Mouse (Mus musculus): ENCODE measurements around the gene Adat3. TPM values are rescaled to one million over a fixed set of nuclear protein-coding genes. Genes with fewer than 3 reads are reported as not detected.

The Adat3 gene
- 9.2 and 10.1 TPM in 2 replicates for polyA plus RNA-seq (2014; fragmentation: Nextera tagmentation; extraction: Ambion mirVana)

DNA sequence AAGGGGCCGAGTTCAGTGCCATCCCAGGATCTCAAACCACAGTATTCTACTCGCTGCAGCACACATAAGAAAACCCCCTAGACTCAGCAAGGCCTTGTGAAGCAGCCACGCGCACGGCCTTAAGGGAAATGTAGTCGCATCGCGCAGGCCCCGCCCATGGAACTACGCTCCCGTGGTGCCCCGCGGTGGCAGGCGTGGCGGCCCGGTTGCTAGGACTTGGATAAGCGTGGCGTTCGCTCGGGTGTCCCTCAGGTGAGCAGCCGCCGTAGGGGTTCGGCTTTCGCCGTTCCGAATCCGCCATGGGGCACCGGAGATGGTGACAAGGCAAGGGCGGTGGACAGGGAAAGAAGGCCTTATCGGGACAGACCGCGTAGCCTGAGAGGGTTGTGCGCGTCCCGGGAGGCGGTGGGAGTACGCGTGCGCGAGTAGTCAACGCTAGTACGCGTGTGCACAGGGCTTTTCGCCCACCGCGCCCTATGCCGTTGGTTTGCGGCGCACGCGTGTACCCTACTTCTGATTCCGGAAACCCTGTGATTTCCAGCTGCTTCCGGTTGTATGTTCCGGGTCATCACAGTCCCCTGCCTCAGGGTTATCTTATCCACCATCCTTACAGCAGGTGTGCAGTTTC, at the start of gene Adat3, which contains the start of gene Scamp4:
TSS of gene Adat3 (plus strand) at position 183 of the 628 bp plus-strand sequence.
TSS of gene Scamp4 (plus strand) at position 175 of the 628 bp plus-strand sequence.
- under 1% methylated on average over 54 of the region's 54 CpGs for WGBS
- Histone ChIP-seq H3K4me3 (ENCODE audit: low read depth, low read length) (peak within 1 kb of the TSS; percentile 91), H3K27me3 (replicated peaks; ENCODE audit: control insufficient read depth, insufficient read depth, low read length) (no peaks in the 10 kb centered on the region), H3K4me2 (ENCODE audit: low read length) (peak within 1 kb of the TSS; percentile 85), H3K4me1 (replicated peaks; ENCODE audit: control insufficient read depth, insufficient read depth, low read length) (peaks cover 18% of the 10 kb centered on the region), H3K9me3 (ENCODE audit: control insufficient read depth, low read length) (no peaks in the 10 kb centered on the region), H3K9ac (ENCODE audit: low read length) (peak within 1 kb of the TSS; percentile 60), H3K36me3 (ENCODE audit: control insufficient read depth, insufficient read depth, low read length) (peaks cover 19% of the 10 kb centered on the region), H3K27ac (ENCODE audit: low read depth) (peak within 1 kb of the TSS; percentile 80)
- DNase-seq (ENCODE audit: low spot score), result peak; percentile 98
- peak; percentile 94 for ATAC-seq (replicated peaks; ENCODE audit: low FRiP score, low TSS enrichment, low read depth)

DNA sequence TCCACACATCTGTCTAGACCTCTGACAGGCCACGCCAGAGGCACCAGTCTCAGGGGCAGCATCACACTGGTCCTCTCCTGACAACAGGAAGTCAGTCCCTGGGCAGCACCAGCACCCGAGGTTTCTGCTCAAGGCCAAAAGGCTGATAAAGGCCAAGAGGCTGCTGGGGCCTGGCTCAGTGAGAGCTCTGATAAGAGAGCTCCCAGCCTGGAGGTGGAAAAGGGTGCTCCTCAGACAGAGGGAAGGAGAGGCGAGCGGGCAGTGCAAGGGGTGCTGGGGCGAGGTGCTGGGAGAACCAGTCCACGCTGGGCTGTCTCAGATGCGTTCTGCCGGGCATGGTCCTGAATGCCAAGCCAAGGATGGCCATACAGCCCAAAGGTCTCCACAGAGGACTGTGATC, 49.1 kb upstream of the Adat3 start:
- peaks cover 19% of the 10 kb centered on the region for H3K36me3 ChIP-seq (ENCODE audit: control insufficient read depth, insufficient read depth, low read length)
- H3K27ac ChIP-seq (ENCODE audit: low read depth), result no peak overlapping the region
- no peaks in the 10 kb centered on the region for H3K9me3 ChIP-seq (ENCODE audit: control insufficient read depth, low read length)
- ATAC-seq (replicated peaks; ENCODE audit: low FRiP score, low TSS enrichment, low read depth) (no peak), DNase-seq (ENCODE audit: low spot score) (no peak)
- H3K9ac ChIP-seq (ENCODE audit: low read length), result no peak overlapping the region
- H3K4me2 ChIP-seq (ENCODE audit: low read length), result no peak overlapping the region
- H3K27me3 ChIP-seq (replicated peaks; ENCODE audit: control insufficient read depth, insufficient read depth, low read length), result no peaks in the 10 kb centered on the region
- WGBS, result 89% methylated on average over 8 of the region's 8 CpGs
- H3K4me3 ChIP-seq (ENCODE audit: low read depth, low read length), result no peak overlapping the region
- peaks cover 6% of the 10 kb centered on the region for H3K4me1 ChIP-seq (replicated peaks; ENCODE audit: control insufficient read depth, insufficient read depth, low read length)

DNA sequence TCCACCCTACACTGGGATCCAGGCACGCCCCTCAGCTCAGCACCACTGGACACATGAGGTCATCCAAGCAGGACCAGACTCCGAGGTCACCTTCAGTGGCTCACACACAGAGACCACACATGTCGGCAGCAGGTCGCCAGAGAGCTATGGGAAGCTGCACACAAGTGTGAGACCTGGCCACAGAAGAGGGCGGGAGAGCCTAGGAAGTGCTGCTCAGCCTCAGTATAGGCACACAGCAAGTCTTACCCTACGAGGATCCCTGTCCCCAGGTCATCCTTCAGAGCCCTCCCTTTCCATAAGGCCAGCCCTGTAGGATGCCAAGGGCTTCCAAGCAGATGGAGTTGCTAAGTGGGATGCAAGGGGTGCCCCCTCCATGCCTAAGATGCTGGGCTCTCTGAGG, 48.7 kb upstream of the Adat3 start:
- ATAC-seq (replicated peaks; ENCODE audit: low FRiP score, low TSS enrichment, low read depth), result no peak
- no peak overlapping the region for H3K27ac ChIP-seq (ENCODE audit: low read depth)
- H3K9me3 ChIP-seq (ENCODE audit: control insufficient read depth, low read length), result no peaks in the 10 kb centered on the region
- 82% methylated on average over 6 of the region's 6 CpGs for WGBS
- H3K9ac ChIP-seq (ENCODE audit: low read length), result no peak overlapping the region
- H3K27me3 ChIP-seq (replicated peaks; ENCODE audit: control insufficient read depth, insufficient read depth, low read length), result no peaks in the 10 kb centered on the region
- no peak overlapping the region for H3K4me3 ChIP-seq (ENCODE audit: low read depth, low read length)
- no peak for DNase-seq (ENCODE audit: low spot score)
- peaks cover 19% of the 10 kb centered on the region for H3K36me3 ChIP-seq (ENCODE audit: control insufficient read depth, insufficient read depth, low read length)
- H3K4me1 ChIP-seq (replicated peaks; ENCODE audit: control insufficient read depth, insufficient read depth, low read length), result peaks cover 6% of the 10 kb centered on the region
- no peak overlapping the region for H3K4me2 ChIP-seq (ENCODE audit: low read length)

DNA sequence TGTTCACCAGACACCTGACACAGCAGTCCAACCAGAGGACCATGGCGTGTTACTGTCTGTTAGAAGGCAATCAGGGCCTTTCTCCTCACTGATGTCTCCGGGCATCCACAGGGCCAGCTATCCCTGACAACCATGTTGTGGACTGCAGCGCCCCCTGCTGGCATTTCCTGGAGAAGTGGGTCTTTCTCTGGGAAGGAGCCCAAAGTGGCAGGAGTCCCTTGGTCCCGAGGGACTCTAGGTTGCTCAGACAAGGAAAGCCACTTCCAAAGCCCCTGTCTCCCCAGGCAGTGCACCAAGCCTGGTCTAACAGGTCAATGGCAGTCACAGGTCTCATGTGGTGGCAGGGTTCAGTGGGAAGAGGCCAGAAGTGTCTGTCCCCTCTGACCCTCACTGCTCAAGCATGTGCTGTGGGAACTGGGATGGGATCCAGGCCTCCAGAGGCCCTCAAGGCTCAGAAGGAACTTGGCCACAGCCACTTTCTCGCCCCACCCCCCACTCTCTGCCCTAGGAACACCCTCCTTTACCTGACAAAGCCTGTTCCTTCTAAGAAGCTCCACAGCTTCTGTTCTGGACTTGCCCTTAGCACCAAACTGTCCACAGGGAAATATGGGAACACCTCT, 45.2 kb upstream of the Adat3 start:
- no peak overlapping the region for H3K9ac ChIP-seq (ENCODE audit: low read length)

DNA sequence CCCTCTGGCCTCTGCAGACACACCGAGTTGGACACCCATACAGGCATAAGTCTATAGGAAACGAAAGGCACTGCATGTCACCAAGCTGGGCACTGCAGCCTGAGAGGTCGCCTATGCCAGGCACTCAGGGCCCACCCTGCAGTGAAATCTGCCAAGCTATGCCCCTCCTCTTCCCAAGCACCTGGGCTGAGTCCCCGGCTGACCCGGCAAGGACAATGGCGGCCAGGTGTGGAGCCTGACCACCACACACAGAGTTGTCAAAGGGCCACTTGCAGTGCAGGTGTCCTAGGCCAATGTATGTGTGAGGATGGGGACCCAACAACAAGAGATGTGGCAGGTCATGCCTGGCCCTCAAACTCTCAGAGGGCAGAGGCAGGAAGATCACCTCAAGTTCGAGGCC, 43.2 kb upstream of the Adat3 start:
- no peak for DNase-seq (ENCODE audit: low spot score)
- Histone ChIP-seq H3K27me3 (replicated peaks; ENCODE audit: control insufficient read depth, insufficient read depth, low read length) (no peaks in the 10 kb centered on the region), H3K4me1 (replicated peaks; ENCODE audit: control insufficient read depth, insufficient read depth, low read length) (peaks cover 17% of the 10 kb centered on the region), H3K4me3 (ENCODE audit: low read depth, low read length) (no peak overlapping the region), H3K36me3 (ENCODE audit: control insufficient read depth, insufficient read depth, low read length) (no peaks in the 10 kb centered on the region), H3K9ac (ENCODE audit: low read length) (no peak overlapping the region), H3K27ac (ENCODE audit: low read depth) (no peak overlapping the region), H3K4me2 (ENCODE audit: low read length) (no peak overlapping the region), H3K9me3 (ENCODE audit: control insufficient read depth, low read length) (no peaks in the 10 kb centered on the region)
- 94% methylated on average over 7 of the region's 7 CpGs for WGBS
- no peak for ATAC-seq (replicated peaks; ENCODE audit: low FRiP score, low TSS enrichment, low read depth)

More for the DNA sequence above, 45.2 kb upstream of the Adat3 start:
- Histone ChIP-seq H3K36me3 (ENCODE audit: control insufficient read depth, insufficient read depth, low read length) (no peaks in the 10 kb centered on the region), H3K27ac (ENCODE audit: low read depth) (no peak overlapping the region), H3K27me3 (replicated peaks; ENCODE audit: control insufficient read depth, insufficient read depth, low read length) (no peaks in the 10 kb centered on the region), H3K9me3 (ENCODE audit: control insufficient read depth, low read length) (no peaks in the 10 kb centered on the region), H3K4me1 (replicated peaks; ENCODE audit: control insufficient read depth, insufficient read depth, low read length) (peaks cover 17% of the 10 kb centered on the region), H3K4me2 (ENCODE audit: low read length) (no peak overlapping the region), H3K4me3 (ENCODE audit: low read depth, low read length) (no peak overlapping the region)
- ATAC-seq (replicated peaks; ENCODE audit: low FRiP score, low TSS enrichment, low read depth) (no peak), DNase-seq (ENCODE audit: low spot score) (peak; percentile 88)
- WGBS, result 34% methylated on average over 5 of the region's 5 CpGs

DNA sequence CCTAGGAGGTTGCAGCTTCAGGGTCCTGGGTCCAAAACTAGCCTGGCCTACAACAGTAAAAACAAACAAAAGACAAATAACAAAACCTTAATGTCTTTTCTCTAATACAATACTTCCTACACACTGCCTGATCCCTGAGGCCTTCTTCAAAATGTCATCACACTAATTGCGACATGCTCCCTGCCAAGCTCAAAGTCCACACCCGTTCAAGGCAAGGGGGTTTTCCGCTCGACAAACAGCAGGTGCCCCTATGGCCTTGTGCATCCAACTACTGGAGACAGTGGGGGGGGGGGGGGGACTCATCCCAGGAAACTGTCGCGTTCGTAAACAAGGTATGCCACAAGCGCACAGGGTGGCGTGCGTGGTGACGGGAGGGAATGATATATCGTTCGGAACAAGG, 42.1 kb upstream of the Adat3 start:
- Histone ChIP-seq H3K4me2 (ENCODE audit: low read length) (peak overlapping the region; percentile 85), H3K27ac (ENCODE audit: low read depth) (peak overlapping the region; percentile 96; the same call in 1 of the 2 replicates), H3K4me3 (ENCODE audit: low read depth, low read length) (peak overlapping the region; percentile 100), H3K9me3 (ENCODE audit: control insufficient read depth, low read length) (no peaks in the 10 kb centered on the region), H3K27me3 (replicated peaks; ENCODE audit: control insufficient read depth, insufficient read depth, low read length) (no peaks in the 10 kb centered on the region), H3K9ac (ENCODE audit: low read length) (peak overlapping the region; percentile 99), H3K36me3 (ENCODE audit: control insufficient read depth, insufficient read depth, low read length) (0 out of 2 replicates have a peak, but pooled peaks cover under 1% of the 10 kb centered on the region), H3K4me1 (replicated peaks; ENCODE audit: control insufficient read depth, insufficient read depth, low read length) (peaks cover 17% of the 10 kb centered on the region)
- DNase-seq (ENCODE audit: low spot score) (no peak), ATAC-seq (replicated peaks; ENCODE audit: low FRiP score, low TSS enrichment, low read depth) (peak; percentile 14; the same call in 1 of the 2 replicates)
- WGBS, result under 1% methylated on average over 13 of the region's 13 CpGs

DNA sequence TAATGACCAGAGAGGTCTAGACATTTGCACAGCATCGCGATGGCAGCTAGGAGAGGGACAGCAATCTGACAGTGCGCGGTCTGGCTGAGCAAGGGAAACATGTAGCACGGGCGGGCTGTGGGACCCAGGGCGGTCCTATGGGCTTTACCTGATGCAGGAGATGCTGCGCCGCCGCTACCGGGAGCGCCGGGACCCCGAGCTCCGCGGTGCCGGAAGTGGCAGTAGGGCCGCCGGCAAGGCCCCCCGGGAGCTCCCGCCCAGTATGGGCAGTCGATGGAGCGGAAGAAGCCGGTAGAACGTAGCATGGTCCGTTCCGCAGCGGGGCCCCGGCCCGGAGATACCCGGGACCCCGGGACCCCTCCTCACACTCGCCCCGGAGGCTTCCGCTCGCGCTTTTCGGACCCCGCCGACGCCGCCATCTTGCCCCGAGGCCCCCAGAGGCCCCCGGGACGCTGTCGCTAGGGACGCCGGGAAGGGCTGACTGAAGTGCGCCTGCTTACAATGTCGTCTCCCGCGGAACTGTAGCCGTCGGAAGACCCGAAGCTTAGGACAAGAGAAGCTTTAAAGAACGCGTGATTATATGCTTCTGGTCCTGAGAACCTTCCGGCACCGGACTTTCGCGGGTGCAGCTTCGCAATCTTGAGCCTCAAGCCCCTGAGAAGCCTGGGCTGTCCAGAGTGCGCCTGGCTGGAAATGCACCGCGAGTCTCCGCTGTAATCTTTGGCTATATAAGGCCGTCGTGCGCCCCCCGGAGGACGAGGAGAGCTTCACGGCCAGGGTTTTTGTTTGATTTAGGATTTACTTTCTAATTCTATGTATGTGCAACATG, 41.4 kb upstream of the Adat3 start, which contains the start of gene Rexo1:
TSS of gene Rexo1 (minus strand) at position 445 of the 829 bp plus-strand sequence.
- peak; percentile 99 for DNase-seq (ENCODE audit: low spot score)
- peak; percentile 81 for ATAC-seq (replicated peaks; ENCODE audit: low FRiP score, low TSS enrichment, low read depth)
- Histone ChIP-seq H3K27ac (ENCODE audit: low read depth) (peak within 1 kb of the TSS; percentile 96), H3K9ac (ENCODE audit: low read length) (peak within 1 kb of the TSS; percentile 99), H3K4me2 (ENCODE audit: low read length) (peak within 1 kb of the TSS; percentile 85), H3K4me1 (replicated peaks; ENCODE audit: control insufficient read depth, insufficient read depth, low read length) (peaks cover 17% of the 10 kb centered on the region), H3K9me3 (ENCODE audit: control insufficient read depth, low read length) (no peaks in the 10 kb centered on the region), H3K27me3 (replicated peaks; ENCODE audit: control insufficient read depth, insufficient read depth, low read length) (no peaks in the 10 kb centered on the region), H3K36me3 (ENCODE audit: control insufficient read depth, insufficient read depth, low read length) (0 out of 2 replicates have a peak, but pooled peaks cover 5% of the 10 kb centered on the region), H3K4me3 (ENCODE audit: low read depth, low read length) (peak within 1 kb of the TSS; percentile 100)
- WGBS, result under 1% methylated on average over 71 of the region's 72 CpGs

DNA sequence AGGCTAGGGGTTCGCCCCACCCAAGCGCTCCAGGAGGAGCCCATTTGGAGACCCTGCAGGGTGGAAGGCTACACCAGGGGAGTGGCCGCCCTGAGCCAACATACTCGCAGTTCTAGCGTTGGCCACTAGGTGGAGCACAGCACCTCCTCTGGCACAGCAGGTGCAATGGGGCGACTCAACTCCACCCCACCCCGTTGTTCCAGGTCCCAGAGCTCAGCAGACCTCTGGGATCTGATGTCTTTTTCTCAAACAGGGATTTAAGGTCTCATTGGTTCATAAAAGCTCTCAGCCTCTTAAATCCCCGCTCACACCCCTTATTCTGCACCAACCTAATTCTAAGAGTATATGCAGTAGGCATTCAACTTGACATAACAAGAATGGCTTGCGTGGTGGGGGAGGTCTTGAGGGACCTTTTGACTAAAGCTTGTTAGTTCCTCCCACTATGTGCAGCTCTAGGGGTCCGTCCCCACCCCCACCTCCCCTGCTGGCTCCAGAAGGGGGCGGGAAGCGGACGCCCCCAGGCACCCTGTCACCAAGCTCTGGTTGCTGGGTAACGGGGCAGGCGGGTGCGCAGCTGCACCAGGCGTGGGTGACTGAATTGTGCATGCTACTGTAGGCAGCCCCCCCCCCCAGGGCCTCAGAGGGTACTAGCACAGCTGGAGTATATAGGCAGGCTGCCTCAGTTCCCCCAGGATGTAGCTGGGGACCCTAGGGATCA, 36.1 kb upstream of the Adat3 start:
- Histone ChIP-seq H3K27me3 (replicated peaks; ENCODE audit: control insufficient read depth, insufficient read depth, low read length) (no peaks in the 10 kb centered on the region), H3K4me3 (ENCODE audit: low read depth, low read length) (no peak overlapping the region), H3K36me3 (ENCODE audit: control insufficient read depth, insufficient read depth, low read length) (peaks cover 21% of the 10 kb centered on the region), H3K4me1 (replicated peaks; ENCODE audit: control insufficient read depth, insufficient read depth, low read length) (peaks cover 25% of the 10 kb centered on the region), H3K9ac (ENCODE audit: low read length) (no peak overlapping the region), H3K27ac (ENCODE audit: low read depth) (no peak overlapping the region), H3K9me3 (ENCODE audit: control insufficient read depth, low read length) (no peaks in the 10 kb centered on the region), H3K4me2 (ENCODE audit: low read length) (no peak overlapping the region)
- WGBS, result 29% methylated on average over 17 of the region's 17 CpGs
- DNase-seq (ENCODE audit: low spot score) (peak; percentile 98), ATAC-seq (replicated peaks; ENCODE audit: low FRiP score, low TSS enrichment, low read depth) (peak; percentile 21)

All from intestine, embryonic 14.5 days (tissue).